Mouse (Mus musculus): ENCODE results near the gene Gm12830.

Gene Gm12830

DNA sequence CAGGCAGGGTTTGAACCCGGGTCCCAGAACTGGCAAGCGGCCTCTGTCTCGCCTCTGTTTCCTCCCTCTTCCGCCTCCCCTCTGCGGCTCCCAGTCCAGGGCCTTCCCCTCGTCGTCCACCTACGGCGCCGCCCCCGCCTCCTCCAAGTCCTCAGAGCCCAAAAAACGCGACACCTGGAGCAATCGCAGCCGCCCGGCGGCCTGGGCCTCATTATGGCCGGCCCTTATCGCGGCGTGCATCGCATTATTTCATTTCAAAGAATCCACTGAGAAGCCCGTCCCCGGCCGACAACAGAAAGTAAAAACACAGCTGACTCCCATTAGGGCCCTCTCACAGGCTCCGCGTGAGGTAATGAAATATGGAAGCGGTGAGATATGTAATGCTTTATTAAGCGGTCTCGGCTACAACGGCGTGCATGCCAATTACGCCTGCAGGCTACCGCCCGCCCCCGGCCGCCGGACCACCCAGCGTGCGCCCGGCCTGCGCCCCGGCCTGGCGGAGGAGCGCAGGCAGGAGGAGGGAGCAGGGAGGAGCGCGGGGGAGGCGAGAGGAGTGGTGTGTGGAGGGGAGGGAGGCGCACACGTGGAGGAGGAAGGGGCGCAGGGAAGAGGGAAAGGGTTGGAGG, at the start of gene Gm12830:
Gm12830 (plus strand) TSS at position 156 of the 626 bp plus-strand sequence.
- DNase-seq (ENCODE audit: low spot score), result peak; percentile 74

DNA sequence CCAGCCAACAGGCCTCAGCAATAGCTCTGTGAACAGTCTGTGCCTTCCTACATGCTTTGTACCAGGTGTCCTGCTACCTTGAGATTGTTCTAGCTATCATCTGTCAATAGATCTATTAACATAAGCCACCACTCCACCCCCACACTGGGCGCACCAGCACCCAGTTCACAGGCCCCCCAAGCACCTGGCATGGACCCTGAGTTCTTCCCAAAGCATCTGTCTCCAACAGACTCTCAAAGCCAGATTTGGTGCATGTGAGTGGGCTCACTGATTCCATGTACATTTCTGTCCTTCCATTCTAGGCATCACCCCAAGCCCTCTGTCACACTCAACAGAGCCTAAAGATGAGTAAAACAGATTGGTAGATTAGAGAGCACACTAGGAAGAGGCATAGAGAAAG, 48.2 kb upstream of the Gm12830 start:
- no peak for DNase-seq (ENCODE audit: low spot score)

DNA sequence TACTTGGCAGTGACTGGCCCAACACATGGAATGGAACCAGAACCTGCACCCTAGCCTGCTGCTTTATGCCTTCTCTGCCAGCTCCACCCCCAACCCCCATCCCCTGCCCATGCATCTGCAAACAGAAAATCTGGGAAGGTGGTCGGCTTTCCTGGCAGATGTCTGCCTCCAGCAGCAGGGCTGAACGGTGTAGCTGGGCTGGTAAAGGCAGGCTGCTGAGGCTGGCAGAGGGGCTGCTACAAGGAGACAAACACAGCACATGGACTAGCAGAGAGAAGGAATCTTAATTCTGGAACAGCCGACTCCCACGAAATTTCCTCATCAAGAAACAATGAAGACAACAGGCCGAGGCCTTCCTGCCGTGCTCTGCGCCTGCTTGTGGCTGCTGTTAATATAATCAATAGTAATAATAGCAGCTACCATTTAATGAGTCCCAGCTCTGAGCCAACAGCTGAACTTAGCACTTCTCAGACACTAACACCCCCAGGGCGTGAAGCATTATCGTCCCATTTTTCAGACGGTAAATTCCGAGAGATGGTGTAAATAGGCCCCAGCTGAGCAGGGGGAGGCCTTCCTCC, 43.8 kb upstream of the Gm12830 start:
- no peak for DNase-seq (ENCODE audit: low spot score)

DNA sequence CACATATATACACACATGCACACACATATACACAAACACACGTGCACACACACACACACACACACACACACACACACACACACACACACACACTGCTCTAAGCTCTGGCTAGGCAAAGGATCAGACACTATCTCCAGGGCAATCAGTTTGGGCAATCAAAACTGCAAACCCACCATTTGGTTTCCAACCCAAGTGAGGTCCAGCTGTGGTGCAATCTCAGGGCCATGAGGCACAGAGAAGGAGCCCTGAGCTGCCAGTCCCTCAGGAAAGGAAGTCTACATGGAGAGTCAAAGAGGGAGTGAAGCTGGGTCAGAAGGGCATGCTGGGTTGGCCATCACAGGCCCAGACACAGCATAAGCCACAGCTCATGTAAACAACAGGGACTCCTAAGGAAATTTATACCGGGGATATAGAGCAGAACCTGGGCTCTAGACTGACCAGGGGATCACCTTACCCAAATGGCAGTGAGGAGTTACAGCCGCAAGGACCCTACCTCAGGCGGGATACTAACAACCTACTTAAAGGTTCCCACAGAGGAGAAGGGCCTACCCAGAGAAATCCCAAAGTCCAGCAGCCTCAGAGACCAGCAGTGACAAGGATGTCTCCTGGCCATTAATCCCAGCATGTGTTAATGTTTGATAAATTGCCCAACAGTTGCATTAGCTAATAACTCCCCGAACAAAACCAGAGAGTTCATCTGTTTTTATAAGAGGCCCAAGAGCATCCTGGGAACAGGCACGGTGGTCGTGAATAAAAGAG, 42.6 kb upstream of the Gm12830 start:
- no peak for DNase-seq (ENCODE audit: low spot score)

DNA sequence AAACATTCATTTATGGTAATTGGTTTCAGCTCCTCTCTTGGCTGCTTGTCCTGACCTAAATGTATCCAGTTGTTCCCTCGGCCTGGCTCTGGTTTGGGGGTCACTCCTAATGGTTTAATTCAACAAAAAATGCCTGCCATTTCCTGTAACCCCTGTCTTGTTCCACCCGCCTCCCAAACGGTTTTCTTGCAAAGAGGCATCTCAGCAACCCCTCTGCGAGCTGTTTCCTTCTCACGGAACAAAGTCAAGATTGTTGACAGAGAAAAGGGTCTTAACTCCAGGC, 42.1 kb upstream of the Gm12830 start:
- peak; percentile 24 for DNase-seq (ENCODE audit: low spot score)

DNA sequence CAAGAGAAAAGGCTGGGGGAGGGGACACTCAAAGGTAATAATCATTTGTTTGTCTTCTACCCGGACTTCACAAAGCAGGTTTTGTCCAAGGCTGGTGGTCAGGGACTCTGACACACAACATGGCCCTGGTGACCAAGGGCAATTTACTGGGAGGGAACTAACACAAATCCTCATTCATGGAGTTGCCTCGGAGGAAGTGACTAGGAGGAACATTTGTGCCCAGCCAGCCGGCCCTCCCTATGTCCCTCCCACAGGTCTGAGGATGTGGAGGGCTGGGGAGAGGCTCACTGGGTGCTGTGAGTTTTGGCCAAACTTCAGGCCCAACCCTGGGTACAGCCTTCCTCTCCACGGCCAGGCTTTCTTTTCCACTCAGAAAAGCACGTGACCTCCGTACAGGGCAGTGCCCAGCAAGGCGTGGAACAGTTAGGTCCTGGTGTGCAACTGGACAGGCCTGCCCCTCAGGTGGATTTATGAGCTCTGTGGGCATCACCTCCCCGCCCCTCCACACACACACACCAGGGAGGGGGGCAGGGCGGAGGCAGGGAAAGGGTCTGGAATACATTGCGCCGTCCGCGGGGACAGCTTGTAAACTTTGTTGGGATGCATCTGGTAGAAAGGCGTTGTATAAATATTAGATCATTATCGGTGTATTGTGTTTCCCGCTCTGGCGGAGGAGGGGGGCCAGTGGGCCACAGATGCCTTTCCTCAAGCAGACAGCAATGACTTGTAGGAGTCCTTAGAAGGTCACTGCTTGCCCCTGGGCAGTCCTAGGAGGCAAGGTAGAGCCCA, 41.6 kb upstream of the Gm12830 start:
- peak; percentile 17 for DNase-seq (ENCODE audit: low spot score)

DNA sequence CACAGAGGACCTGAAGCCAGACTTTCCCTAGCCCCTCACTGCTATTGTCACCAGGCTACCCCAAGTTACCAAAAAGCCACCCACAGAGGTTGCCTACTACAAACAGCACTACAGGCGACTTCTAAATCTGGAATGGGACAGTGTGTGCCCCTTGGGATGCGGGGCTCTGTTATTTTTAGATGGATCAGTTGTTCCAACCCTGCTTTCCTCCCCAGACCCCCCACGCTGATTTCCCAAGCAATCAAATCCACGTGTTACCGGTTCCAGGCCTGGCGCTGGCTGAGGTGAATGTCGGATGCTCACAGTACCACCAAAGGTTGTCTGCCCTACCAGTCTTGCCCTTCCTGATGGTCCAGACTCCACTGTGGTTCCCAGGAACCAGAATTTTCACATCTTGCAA, 38.7 kb upstream of the Gm12830 start:
- no peak for DNase-seq (ENCODE audit: low spot score)

DNA sequence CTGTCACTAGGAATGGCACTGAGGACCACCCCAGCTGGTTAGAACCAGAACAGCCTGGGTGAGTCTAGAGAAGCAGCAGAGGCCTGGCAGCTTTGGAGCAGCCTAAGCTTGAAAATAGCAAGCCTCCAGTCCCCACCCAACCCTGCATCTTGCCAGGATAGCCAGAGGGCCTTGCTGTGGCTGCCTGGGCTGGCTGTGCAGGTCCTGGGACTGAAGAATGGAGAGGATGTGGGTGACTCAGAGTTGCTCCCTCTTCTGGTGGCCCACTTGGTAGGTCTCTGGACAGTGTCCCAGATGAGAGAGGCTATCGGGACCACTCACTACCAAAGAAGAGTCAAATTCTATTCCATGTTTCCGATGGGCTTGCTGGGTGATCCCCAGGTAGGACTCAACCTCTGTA, 36.8 kb upstream of the Gm12830 start:
- no peak for DNase-seq (ENCODE audit: low spot score)

DNA sequence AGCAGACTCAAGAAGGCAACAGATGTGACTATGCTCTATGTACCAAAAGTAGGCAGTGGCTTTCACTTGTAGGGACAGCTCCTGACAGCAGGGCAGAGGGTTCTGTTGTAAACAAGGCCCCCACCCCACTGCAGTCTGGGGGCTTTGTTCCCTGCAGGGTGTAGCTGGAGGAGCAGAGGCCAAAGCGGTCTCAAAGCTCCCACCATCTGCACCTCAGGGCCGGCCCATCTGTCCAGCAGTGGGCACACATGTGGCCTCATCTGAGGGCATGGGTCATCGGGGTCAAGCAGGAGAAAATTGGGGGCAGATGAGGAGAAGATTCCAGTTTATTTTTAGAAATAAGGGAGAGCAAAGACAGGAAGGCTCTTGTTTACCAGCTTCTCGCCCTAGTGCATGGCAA, 32.7 kb upstream of the Gm12830 start:
- peak; percentile 23 for DNase-seq (ENCODE audit: low spot score)

DNA sequence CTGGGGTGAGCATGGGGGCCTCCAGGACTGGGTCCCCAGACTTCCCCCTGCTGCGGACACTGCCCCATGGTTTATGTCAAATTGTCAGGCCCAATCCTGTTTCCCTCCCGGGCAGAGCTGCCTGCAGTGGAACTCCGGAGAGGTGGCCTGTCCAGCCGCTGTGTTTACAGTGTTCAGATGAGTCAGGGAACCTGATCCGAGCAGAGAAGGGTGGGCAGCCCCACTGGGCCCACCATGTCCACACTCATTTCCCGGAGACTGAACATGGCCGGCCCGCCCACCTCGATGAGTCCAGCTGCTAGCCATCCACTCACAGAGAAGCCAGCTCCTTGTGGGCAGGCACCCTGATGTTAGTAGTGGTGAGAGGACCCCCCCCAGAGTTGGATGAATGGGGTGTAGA, 29.9 kb upstream of the Gm12830 start:
- DNase-seq (ENCODE audit: low spot score), result no peak

DNA sequence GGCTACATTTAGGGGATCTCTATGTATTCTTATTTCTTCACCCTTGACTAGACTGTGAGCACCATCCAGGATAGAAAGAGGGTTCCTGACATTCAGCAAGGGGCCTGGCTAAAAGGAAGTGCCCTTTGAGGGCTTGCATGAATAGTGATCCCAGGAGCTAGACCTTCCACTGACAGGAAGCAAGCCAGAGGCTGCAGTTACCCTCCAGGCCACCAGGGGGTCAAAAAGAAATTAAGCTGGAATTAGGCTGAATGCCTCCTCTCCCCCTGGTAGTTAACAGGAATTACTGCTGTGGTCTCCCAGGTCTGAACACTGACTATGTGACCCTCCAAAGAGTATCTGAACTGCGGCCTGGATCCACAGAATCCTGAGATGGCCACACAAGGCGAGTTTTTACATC, 27.7 kb upstream of the Gm12830 start:
- DNase-seq (ENCODE audit: low spot score), result no peak

DNA sequence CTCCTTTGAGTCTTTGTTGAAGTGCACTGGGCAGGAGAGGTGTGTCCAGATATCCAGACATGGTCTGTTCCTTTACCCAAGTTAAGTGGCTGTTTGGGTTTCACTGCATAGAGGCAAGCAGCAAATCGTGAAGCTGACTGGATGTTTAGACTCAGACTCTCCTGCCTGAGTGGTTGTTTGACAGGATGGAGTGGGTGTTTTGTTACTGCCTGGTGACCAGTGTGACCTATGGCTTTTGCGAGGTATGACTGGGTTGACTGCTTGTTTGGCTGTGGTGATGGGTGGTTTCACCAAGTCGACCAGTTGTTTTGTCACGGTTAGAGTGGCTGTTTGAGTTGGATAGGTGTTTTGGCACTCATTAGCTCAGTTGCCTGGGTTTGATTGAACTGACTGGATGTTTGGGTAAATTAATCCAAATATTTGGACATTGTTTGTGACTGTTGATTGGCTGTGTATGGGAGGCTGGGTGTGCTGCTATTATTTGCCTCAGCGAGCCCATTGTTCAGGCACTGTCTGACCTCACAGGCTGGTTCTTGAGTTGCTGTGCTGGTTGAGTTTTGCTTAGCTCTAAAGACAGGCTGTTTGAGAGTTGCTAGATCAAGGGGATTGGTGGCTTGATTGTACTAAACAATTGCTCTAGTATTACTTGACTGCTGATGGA, 24.1 kb upstream of the Gm12830 start:
- peak; percentile 35 for DNase-seq (ENCODE audit: low spot score)

DNA sequence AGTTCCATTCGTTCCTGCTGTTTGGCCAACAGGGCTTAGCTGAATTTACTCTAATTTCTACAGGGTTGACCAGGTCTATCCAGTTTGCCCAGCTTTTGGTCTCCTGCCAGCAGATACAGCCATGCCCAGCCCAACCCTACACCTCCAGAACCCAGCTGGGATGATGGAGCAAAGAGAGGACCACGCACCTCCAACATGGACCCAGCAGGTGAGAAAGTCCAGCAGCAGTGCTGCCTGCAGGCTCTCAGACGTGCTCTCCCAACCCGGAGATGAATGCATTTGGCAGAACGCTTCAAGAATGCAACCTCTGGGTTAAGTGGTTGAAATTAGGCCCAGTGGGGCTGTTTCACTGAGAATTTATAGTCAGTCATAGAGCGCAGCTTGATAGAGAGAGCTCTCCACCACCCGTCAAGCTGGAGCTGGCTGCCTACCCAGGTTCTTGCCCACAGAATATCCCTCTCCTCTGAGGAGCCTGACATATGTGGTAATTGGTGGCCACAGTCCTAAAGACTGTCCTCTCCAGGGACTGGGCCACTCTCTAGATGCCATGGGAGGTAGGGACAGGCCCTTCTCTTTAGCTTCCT, 23.4 kb upstream of the Gm12830 start:
- DNase-seq (ENCODE audit: low spot score), result no peak

DNA sequence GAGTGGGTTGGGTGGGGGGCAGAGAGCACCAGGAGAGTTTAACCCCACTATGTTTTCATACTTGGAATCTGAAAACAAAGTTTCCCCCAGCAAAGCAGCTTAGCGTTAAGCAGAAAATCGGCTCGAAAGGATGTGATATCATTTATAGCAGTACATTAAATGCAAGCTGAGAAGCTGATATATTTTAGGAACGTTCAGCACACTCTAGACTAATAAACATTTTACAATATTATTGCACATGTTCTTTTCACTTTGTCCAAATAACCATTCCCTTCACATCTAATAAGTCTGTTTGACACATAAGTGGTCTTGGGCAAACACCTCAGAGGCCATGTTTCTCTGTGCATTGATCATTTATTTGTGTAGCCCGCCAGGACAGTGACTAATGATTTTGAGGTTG, 17.4 kb upstream of the Gm12830 start:
- no peak for DNase-seq (ENCODE audit: low spot score)

DNA sequence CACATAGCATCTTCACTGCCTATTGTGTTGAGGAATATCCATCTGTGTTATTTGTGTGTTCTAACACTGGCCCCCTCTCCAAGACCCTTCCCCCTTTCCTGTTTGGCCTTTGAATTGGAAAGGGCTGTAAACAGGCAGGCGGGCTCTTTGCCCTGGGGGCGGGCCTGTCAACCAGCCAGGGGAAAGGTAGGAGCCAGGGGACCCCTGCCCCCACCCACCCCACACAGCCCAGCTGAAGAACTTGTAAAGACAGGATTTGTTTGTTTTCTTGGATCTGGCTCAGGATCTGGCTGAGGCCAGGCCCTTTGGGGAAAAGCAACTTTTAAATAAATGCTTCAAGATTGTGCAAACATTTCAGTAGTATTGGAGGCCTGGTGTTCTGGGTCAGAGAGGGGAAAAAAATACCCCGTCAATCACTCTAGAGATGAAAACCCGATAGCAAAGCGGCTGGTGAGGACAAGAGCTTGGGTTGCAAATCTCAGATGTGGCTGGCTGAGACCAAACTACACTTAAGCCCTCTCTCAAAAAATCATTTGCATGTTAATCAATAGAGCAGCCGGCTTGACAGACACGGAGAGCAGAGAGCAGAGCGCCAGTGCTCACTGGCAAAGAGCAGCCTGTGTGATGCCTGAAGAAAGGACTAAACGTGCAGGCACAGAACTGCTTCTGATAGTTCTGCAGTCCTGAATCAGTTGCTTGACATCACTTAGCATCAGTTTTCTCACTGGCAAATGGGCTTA, 2.4 kb upstream of the Gm12830 start:
- no peak for DNase-seq (ENCODE audit: low spot score)

DNA sequence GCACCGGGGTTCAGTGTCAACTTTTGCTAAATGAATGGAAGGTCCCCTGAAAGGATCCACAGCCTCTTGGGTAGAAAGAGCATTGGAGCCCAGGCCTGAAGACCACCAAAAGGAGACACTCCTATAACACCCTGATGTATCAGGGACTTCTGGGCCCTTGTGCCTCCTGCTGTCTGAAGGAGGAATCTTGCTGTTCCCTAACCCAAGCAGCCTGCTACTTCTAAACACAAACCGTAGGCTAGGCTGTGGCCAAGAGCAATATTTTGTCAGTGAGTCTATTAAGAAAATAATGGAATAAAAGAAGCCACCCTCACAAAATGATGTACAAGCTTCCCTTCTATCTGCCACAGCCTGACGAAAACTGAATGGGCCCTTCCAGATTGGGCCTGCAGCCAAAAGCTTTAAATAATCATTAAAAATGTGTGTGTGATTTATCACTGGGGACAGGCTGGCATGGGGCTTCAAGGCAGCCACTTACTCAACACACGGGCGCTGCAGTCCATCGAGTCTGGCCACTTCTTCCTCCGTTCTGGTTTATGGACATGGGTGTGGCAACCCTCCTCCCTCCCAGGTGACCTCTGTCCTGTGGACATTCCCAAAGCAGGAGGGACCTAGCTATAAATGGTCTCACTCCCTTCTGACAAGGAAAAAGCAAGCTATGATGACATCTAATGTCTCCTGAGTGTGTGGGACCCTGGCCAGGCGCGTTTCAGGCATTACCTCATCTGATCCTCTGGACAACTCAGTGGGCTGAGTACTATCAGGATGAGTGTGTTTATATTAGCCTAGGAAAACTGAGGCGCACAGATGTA, 13.5 kb downstream of the Gm12830 start:
- no peak for DNase-seq (ENCODE audit: low spot score)

DNA sequence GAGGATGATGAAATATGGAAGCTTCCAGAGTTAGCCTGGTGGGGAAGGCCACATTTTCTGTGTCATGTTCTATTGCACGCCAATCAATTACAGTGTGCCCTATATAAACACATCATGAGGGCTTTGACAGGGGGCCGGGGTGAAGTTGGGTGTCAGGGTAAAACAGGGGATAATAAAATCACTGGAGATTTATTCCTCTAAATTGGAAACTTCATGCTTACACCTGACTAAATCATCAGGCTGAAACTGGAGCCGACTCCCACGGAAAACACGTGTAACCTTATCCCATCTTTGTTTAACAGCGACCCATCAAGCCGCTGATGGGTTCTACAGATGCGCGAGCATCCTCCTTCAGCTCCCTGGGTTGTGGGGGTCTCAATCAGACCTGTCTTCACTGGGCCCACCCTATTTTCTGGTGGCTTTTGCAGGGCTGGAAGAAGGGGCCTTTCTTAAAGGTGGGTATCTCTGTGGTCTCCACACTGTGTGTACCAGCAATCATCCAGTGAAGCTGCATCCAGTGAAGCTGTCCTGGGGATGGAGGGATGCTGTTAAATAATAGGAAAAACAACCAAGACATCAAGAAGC, 19.9 kb downstream of the Gm12830 start:
- DNase-seq (ENCODE audit: low spot score), result no peak

DNA sequence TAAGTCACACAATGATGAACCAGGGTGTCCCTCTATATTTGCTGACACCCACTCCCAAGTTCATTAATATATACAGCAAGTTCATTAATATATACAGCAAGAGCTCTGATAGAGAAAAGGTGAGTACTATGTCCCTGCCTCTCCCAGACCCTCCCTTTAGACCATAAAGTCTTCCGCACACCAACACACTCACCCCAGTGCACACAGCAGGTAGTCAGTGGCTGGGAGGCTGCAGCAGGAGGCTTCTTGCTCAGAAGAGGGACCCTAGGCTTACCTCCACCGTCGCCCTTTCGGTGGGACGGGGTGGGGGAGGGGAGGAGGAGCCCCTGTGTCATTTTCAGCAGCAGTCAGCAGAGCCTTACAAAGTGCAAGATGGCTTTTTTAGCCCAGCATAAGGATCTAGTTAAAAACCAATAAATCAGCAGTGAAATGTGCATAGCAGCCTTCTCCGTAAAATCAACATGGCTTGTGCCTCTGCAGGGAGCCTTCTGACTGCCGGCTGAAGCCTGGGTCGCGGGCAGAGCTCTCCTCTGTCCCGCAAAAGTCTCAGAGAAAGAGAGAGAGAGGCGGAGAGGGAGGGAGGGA, 20.9 kb downstream of the Gm12830 start:
- DNase-seq (ENCODE audit: low spot score), result peak; percentile 14

DNA sequence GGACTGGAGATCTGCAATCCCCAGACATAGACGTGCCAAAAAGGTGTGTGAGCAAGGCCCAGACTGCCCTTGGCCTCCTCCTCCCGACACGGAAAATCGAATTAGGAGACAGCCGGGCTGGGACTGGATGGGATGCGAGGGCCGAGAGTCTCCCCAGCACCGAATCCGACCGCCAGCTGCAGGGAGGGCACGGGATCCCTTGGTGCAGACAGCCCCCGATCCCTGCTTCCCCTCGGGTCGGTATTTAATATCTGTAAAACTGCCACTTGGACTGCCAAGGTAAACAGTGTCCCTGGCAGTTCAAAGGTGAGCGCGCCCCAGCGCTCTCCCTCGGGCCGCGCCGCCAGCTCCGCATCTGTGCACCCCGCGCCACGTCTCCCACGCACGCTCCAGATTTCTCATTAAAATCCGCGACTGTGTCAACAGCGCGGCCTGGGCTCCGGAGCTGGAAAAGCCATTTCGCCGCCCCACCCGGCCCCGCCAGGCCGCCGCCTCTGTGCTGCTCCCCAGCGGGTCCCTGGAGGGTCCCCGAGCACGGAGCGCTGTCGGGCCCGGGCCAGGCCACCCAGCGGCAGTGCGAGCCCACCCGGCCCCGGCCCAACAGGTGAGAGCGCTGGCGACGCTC, 21.7 kb downstream of the Gm12830 start:
- DNase-seq (ENCODE audit: low spot score), result peak; percentile 49

Measured in retina, embryonic 14.5 days (tissue).